Mouse (Mus musculus) lung, postnatal 10 days (tissue): ENCODE results near the gene Slc39a5.

ENCODE experiments used
- DNase-seq: peaks from one replicate; pipeline ENCODE4 v3.0.0; 2021

The Slc39a5 gene

GRCm38 (mm10) chr10:128409692-128410559, 8.9 kb upstream of the Slc39a5 start:
- peak; percentile 99 for DNase-seq

- peak; percentile 32 for DNase-seq
Measured at GRCm38 (mm10) chr10:128408591-128409535, 7.8 kb upstream of the Slc39a5 start.

- DNase-seq = no peak
Measured at GRCm38 (mm10) chr10:128403931-128404330, 2.9 kb upstream of the Slc39a5 start.

- DNase-seq = no peak
Measured at GRCm38 (mm10) chr10:128401638-128402037, 609 bp upstream of the Slc39a5 start.

GRCm38 (mm10) chr10:128400338-128400737, 691 bp downstream of the Slc39a5 start:
- no peak for DNase-seq

GRCm38 (mm10) chr10:128397466-128397865, 3.6 kb downstream of the Slc39a5 start:
- DNase-seq = no peak

- no peak for DNase-seq
Measured at GRCm38 (mm10) chr10:128396716-128397264, 4.2 kb downstream of the Slc39a5 start.

- no peak for DNase-seq
Measured at GRCm38 (mm10) chr10:128396017-128396673, 4.9 kb downstream of the Slc39a5 start.

GRCm38 (mm10) chr10:128391850-128392249, 9.2 kb downstream of the Slc39a5 start:
- DNase-seq = no peak

- DNase-seq = no peak
Measured at GRCm38 (mm10) chr10:128390366-128390765, 10.7 kb downstream of the Slc39a5 start.

- no peak for DNase-seq
Measured at GRCm38 (mm10) chr10:128389570-128389969, 11.5 kb downstream of the Slc39a5 start.

GRCm38 (mm10) chr10:128388941-128389340, 12.1 kb downstream of the Slc39a5 start:
- no peak for DNase-seq

GRCm38 (mm10) chr10:128385902-128386301, 15.1 kb downstream of the Slc39a5 start:
- no peak for DNase-seq

- no peak for DNase-seq
Measured at GRCm38 (mm10) chr10:128382482-128382881, 18.5 kb downstream of the Slc39a5 start.

- DNase-seq = peak; percentile 47
Measured at GRCm38 (mm10) chr10:128380565-128380964, 20.5 kb downstream of the Slc39a5 start.

GRCm38 (mm10) chr10:128379260-128379659, 21.8 kb downstream of the Slc39a5 start:
- no peak for DNase-seq

GRCm38 (mm10) chr10:128378462-128378861, 22.6 kb downstream of the Slc39a5 start:
- DNase-seq = no peak

GRCm38 (mm10) chr10:128377940-128378448, 23.0 kb downstream of the Slc39a5 start:
- DNase-seq = no peak

- peak; percentile 53 for DNase-seq
Measured at GRCm38 (mm10) chr10:128377222-128377939, 23.6 kb downstream of the Slc39a5 start.

- peak; percentile 89 for DNase-seq
Measured at GRCm38 (mm10) chr10:128376455-128377211, 24.4 kb downstream of the Slc39a5 start, which contains the start of gene Ankrd52. Gene Ankrd52, plus strand, starts transcription at chr10:128377115.

- DNase-seq = no peak
Measured at GRCm38 (mm10) chr10:128376099-128376454, 25.0 kb downstream of the Slc39a5 start.
